Mouse (Mus musculus) forebrain, postnatal 0 days (tissue): ENCODE data around the gene Eps8l2. TPM values are rescaled to one million over a fixed set of nuclear protein-coding genes. Genes with fewer than 3 reads are reported as not detected.

Source experiments
- ATAC-seq: fragments of 200-750 bp; cut with Nextera tagmentation; 2 replicates; pipeline ENCODE4 v1.8.0; 2017; ENCODE audit warnings: mild to moderate bottlenecking, moderate library complexity
- DNase-seq: peaks from one replicate; pipeline ENCODE4 v3.0.0-alpha.2; 2015
- H3K27ac ChIP-seq: fragments of 300-500 bp; sonication (generic); 2 replicates; pipeline ENCODE4 v1.5.1; 2014; ENCODE audit warnings: low read depth, mild to moderate bottlenecking, antibody characterized with exemption, low read length, moderate library complexity, mixed read lengths
- H3K27me3 ChIP-seq: fragments of 300-500 bp; sonication (generic); 2 replicates; pipeline ENCODE4 v1.6.1; 2014; ENCODE audit warnings: mild to moderate bottlenecking, low read length, mixed read lengths; ENCODE audit not compliant: insufficient read depth
- H3K36me3 ChIP-seq: fragments of 300-500 bp; sonication (generic); 2 replicates; pipeline ENCODE4 v1.6.1; 2014; ENCODE audit warnings: mild to moderate bottlenecking, moderate library complexity; ENCODE audit not compliant: insufficient read depth
- H3K4me1 ChIP-seq: fragments of 300-500 bp; sonication (generic); 2 replicates; pipeline ENCODE4 v1.6.1; 2014; ENCODE audit warnings: antibody characterized with exemption; ENCODE audit not compliant: insufficient read depth
- H3K4me2 ChIP-seq: fragments of 300-500 bp; sonication (generic); 2 replicates; pipeline ENCODE4 v1.6.1; 2014; ENCODE audit warnings: low read depth, mild to moderate bottlenecking, moderate library complexity
- H3K4me3 ChIP-seq: fragments of 300-500 bp; sonication (generic); 2 replicates; pipeline ENCODE4 v1.5.1; 2014; ENCODE audit warnings: low read depth, low read length, mixed read lengths
- H3K9ac ChIP-seq: fragments of 300-500 bp; sonication (generic); 2 replicates; pipeline ENCODE4 v1.6.1; 2014; ENCODE audit warnings: mild to moderate bottlenecking
- H3K9me3 ChIP-seq: fragments of 300-500 bp; sonication (generic); 2 replicates; pipeline ENCODE4 v1.6.1; 2016; ENCODE audit warnings: low read length
- CTCF ChIP-seq: sonication (generic); IDR thresholded peaks from 2 replicates; pipeline ENCODE4 v1.5.1; 2016; ENCODE audit warnings: antibody characterized with exemption, control low read depth, low read depth
- WGBS: fragments of 180-500 bp; shearing (Covaris S2); extraction: QIAGEN DNeasy Blood & Tissue Kit; methylation state at CpG from one replicate; pipeline ENCODE4 v1.1.7; 2014; 5-methylcytosine and 5-hydroxymethylcytosine counted together
- polyA plus RNA-seq: library from polyadenylated mRNA; unstranded; fragments of >200 nt; fragmentation: Nextera tagmentation; extraction: Ambion mirVana; gene quantifications from 2 replicates; pipeline ENCODE4 v1.2.1, GENCODE M21; 2015
- total RNA-seq: library from RNA; depleted of rRNA; stranded (reverse); fragments of >200 nt; gene quantifications from 2 replicates; pipeline ENCODE4 v1.2.3, GENCODE M21; 2014

The Eps8l2 gene
- total and polyA plus RNA-seq, 2 experiments from 2014 or later, result 0.74 to 1.0 TPM

DNA sequence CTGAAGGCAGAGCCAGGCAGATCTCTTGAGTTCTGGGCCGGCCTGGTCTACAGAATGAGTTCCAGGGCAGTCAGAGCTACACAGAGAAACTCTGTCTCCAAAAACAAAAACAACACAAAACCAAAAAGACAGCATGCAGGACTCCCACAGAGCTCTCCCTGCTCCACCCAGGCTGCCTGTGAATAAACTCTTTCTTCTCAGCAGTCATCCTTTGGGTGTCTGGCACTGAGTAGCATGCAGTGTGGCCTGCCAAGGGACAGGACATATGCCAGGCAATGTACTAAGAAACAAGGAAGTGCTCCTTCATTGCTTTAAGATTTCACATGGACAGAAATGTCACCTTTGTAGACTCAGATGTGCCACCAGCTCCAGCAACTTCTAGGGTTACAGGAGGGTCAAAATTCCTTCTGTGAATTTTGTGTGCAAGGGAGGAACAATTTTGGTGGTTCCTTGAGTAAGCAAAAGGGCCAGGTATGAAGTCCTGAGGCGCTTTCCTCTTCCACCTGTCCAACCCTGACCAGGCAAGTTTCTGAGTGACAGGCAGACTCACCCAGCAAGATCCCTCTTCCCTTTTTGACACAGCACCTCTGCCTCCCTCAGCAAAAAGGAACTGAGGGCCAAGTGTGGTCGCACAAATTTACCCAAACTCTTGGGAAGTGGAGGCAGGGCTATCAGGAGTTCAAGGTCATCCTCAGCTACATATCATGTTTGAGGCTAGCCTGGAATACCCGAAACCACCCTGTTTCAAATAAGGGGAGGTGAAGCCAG, 42.6 kb downstream of the Eps8l2 start:
- H3K4me3 ChIP-seq, result no peak overlapping the region
- 76% methylated on average over 4 of the region's 4 CpGs for WGBS
- H3K4me1 ChIP-seq, result no peaks in the 10 kb centered on the region
- H3K9ac ChIP-seq, result no peak overlapping the region
- no peak for TF ChIP-seq CTCF
- no peaks in the 10 kb centered on the region for H3K36me3 ChIP-seq
- no peak for DNase-seq
- H3K27ac ChIP-seq, result no peak overlapping the region
- H3K4me2 ChIP-seq, result no peak overlapping the region
- no peak for ATAC-seq
- no peaks in the 10 kb centered on the region for H3K27me3 ChIP-seq
- H3K9me3 ChIP-seq, result no peaks in the 10 kb centered on the region

DNA sequence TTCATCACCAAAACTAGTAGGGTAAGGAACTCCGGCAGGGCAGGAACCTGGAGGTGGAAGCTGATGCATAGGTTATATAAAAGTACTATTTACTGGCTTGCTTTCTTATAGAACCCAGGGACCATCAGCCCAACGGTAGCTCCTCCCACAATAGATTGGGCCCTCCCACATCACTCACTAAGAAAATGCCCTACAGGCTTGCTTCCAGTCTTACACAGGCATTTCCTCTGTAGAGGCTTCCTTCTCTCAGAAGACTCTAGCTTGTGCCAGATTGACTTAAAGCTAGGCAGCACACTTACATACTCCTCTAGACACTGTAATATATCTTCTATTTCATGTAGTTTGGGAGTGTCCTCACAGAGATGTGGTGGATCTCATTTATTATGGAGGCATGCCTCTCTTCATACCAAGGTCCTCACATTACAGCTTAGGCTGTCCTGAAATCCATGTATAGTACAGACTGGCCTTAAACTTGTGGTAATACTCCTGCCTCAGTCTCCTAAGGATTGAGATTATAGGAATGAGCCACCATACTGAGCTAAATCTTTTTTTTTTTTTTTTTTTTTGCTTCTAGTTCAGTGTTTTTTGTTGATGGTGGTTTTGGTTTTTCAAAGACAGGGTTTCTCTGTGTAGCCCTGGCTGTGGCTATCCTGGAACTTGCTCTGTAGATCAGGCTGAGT, 49.3 kb downstream of the Eps8l2 start:
- Histone ChIP-seq H3K27me3 (no peaks in the 10 kb centered on the region; the same call in 1 of the 2 replicates), H3K9me3 (no peaks in the 10 kb centered on the region), H3K4me2 (no peak overlapping the region), H3K4me3 (no peak overlapping the region), H3K4me1 (peaks cover 4% of the 10 kb centered on the region; the same call in 1 of the 2 replicates), H3K9ac (no peak overlapping the region), H3K36me3 (no peaks in the 10 kb centered on the region), H3K27ac (no peak overlapping the region)
- no peak for TF ChIP-seq CTCF
- DNase-seq, result no peak
- WGBS, result 59% methylated on average over 2 of the region's 2 CpGs
- ATAC-seq, result no peak

DNA sequence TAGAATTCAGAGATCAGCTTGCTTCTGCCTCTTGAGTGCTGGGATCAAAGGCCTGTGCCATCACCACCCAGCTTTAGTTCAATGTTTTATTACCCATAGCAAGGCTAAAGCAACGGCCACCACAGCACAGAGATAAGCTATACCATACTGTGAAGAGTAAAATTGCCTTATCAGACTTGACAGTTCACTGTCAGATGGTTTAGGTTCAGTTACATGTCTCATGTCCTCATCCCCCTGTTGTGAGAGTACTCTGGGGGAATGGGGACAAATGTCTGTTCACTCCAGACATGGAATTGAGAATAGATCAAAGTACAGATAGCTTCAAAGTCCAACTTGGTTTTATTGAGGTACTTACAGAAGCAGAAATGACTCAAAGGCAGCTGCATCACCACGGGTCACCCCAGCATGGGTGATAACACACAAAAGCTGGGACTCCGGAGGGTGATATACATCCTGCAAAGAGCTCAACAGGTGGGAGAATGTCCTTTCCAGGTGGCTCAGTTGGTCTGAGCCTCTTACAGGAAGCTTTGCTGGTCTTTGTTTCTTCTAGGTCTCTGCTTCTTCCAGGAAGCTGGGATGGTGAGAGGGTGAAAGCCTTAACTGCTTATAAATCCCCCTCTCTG, 49.9 kb downstream of the Eps8l2 start:
- no peak for TF ChIP-seq CTCF
- Histone ChIP-seq H3K36me3 (no peaks in the 10 kb centered on the region), H3K27ac (no peak overlapping the region), H3K4me2 (no peak overlapping the region), H3K4me1 (peaks cover 7% of the 10 kb centered on the region), H3K9ac (no peak overlapping the region), H3K4me3 (no peak overlapping the region), H3K9me3 (no peaks in the 10 kb centered on the region), H3K27me3 (no peaks in the 10 kb centered on the region; the same call in 1 of the 2 replicates)
- ATAC-seq, result no peak
- no peak for DNase-seq
- WGBS, result 67% methylated on average over 3 of the region's 3 CpGs

DNA sequence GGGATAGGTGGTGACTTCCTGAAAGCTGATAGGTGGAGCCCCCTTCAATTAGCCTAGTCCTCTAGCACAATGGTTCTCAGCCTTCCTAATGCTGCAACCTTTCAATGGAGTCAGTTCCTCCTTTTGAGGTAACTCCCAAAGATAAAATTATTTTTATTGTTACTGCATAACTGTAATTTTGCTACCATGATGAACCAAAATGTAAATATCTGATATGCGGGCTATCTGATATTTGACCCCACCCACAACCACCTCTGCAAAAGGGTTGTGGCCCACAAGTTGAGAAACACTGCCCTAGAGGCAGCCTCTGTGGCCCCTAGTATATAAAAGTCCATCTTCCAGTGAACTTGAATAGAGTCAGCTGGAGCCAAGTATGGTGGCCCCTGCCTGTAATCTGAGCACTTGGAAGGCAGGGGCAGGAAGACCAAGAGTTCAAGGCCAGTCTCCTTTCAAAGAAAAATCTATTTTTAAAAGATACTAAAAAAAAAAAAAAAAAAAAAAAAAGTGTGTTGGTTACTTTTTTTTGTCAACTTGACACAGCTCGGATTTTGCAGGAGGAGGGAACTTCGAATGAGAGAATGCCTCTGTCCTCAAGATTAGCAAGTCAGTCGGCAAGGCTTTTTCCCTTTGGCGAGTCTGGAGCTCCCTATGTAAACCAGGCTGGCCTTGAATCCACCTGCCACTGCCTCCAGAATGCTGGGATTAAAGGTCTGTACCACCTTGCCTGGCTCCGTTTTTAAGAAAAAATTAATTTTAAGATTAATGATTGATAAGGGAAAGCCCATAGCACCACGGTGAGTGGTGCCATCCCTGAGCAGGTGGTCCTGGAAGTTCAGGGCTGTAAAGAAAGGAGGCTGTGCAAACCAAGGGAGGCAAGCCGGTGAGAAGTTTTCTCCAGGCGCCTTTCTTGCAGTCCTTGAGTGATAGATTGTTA, 51.9 kb downstream of the Eps8l2 start:
- TF ChIP-seq CTCF, result no peak
- DNase-seq, result no peak
- 60% methylated on average over 9 of the region's 9 CpGs for WGBS
- peaks cover 7% of the 10 kb centered on the region for H3K4me1 ChIP-seq
- H3K4me2 ChIP-seq, result no peak overlapping the region
- no peak for ATAC-seq
- no peak overlapping the region for H3K9ac ChIP-seq
- no peaks in the 10 kb centered on the region; the same call in 1 of the 2 replicates for H3K27me3 ChIP-seq
- H3K9me3 ChIP-seq, result no peaks in the 10 kb centered on the region
- no peaks in the 10 kb centered on the region for H3K36me3 ChIP-seq
- H3K4me3 ChIP-seq, result no peak overlapping the region
- no peak overlapping the region for H3K27ac ChIP-seq

DNA sequence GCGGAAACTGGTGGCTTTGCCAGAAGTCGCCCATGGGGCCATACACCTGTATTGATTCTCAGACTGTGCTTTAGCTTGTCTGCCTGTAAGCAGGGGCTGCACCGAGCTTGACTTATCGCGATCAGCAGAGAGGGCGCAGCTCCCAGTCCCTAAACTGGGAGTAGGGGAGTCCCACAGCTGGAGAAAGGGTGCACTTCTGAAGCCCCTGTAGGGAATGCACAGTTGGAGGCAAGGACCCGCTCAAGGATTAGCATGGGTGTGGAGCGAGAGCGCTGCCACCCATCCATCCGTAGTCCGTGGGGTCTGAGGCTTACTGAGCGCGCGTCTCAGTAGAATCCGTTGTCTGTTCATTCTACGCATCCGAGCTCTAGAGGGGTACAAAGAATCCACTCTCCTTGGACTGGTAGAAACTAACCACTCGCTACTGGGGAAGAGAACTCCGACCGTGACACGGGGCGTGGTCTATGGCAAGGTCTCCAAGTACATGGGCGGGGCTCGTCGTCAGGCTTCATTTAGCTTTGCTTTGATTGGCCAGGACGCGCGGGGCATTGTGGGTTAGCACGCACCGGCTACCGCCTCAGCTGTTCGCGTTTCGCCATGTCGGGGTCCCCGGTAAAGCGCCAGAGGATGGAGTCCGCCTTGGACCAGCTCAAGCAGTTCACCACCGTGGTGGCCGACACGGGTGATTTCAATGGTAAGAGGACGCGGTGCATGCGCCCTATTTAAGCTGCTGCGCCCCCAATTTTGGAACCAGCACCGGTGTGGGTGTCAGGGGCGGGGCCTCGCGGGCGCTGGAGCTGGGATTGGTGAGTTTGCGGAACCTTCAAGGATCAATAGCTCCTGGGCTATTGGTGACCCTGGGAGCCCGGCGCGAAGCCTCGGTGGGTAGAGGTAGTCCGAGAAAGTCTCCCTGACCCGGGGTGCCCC, 53.2 kb downstream of the Eps8l2 start, which contains the start of gene Taldo1:
TSS of gene Taldo1 (plus strand) at position 575 of the 927 bp plus-strand sequence.
- Histone ChIP-seq H3K4me3 (peak within 1 kb of the TSS; percentile 60), H3K9me3 (no peaks in the 10 kb centered on the region), H3K9ac (peak within 1 kb of the TSS; percentile 58), H3K36me3 (peaks cover 11% of the 10 kb centered on the region), H3K27me3 (no peaks in the 10 kb centered on the region; the same call in 1 of the 2 replicates), H3K4me2 (peak within 1 kb of the TSS; percentile 96), H3K4me1 (peaks cover 7% of the 10 kb centered on the region), H3K27ac (peak within 1 kb of the TSS; percentile 70)
- ATAC-seq (peak; percentile 97), DNase-seq (peak; percentile 95)
- 1% methylated on average over 57 of the region's 57 CpGs for WGBS
- TF ChIP-seq CTCF, result no peak
